Mouse (Mus musculus) hindbrain, embryonic 14.5 days (tissue): ENCODE data around the gene Mrps6. TPM values are rescaled to one million over a fixed set of nuclear protein-coding genes. Genes with fewer than 3 reads are reported as not detected.
A peak's percentile ranks its signal among the peaks of the same experiment; 100 is the strongest.

Experiments used
- ATAC-seq: fragments of 200-750 bp; cut with Nextera tagmentation; 2 replicates; pipeline ENCODE4 v1.8.0; 2017; ENCODE audit warnings: moderate number of reproducible peaks, mild to moderate bottlenecking, moderate TSS enrichment, moderate library complexity; ENCODE audit not compliant: low FRiP score
- DNase-seq: peaks from one replicate; pipeline ENCODE4 v3.0.0-alpha.2; 2015; ENCODE audit warnings: low spot score
- H3K27ac ChIP-seq: fragments of 300-500 bp; sonication (generic); 2 replicates; pipeline ENCODE4 v1.5.1; 2014; ENCODE audit warnings: mild to moderate bottlenecking, moderate library complexity
- H3K27me3 ChIP-seq: fragments of 300-500 bp; sonication (generic); 2 replicates; pipeline ENCODE4 v1.6.1; 2014; ENCODE audit warnings: mild to moderate bottlenecking, low read length, mixed read lengths; ENCODE audit not compliant: control insufficient read depth, insufficient read depth
- H3K36me3 ChIP-seq: fragments of 300-500 bp; sonication (generic); replicated peaks from 2 replicates; pipeline ENCODE4 v1.6.1; 2014; ENCODE audit not compliant: control insufficient read depth, insufficient read depth
- H3K4me1 ChIP-seq: fragments of 300-500 bp; sonication (generic); replicated peaks from 2 replicates; pipeline ENCODE4 v1.6.1; 2014; ENCODE audit warnings: antibody characterized with exemption, low read length, mixed read lengths; ENCODE audit not compliant: control insufficient read depth, insufficient read depth
- H3K4me2 ChIP-seq: fragments of 300-500 bp; sonication (generic); replicated peaks from 2 replicates; pipeline ENCODE4 v1.6.1; 2014; ENCODE audit warnings: mild to moderate bottlenecking, moderate library complexity
- H3K4me3 ChIP-seq: fragments of 300-500 bp; sonication (generic); replicated peaks from 2 replicates; pipeline ENCODE4 v1.5.1; 2014; ENCODE audit warnings: mild to moderate bottlenecking, low read length
- H3K9ac ChIP-seq: fragments of 300-500 bp; sonication (generic); 2 replicates; pipeline ENCODE4 v1.6.1; 2014
- H3K9me3 ChIP-seq: fragments of 300-500 bp; sonication (generic); 2 replicates; pipeline ENCODE4 v1.6.1; 2016; ENCODE audit warnings: low read length; ENCODE audit not compliant: control insufficient read depth
- WGBS: fragments of 180-500 bp; shearing (Covaris S2); extraction: QIAGEN DNeasy Blood & Tissue Kit; methylation state at CpG from one replicate; pipeline ENCODE4 v1.1.7; 2014; 5-methylcytosine and 5-hydroxymethylcytosine counted together
- polyA plus RNA-seq: library from polyadenylated mRNA; unstranded; fragments of >200 nt; fragmentation: Nextera tagmentation; extraction: Ambion mirVana; gene quantifications from 2 replicates; pipeline ENCODE4 v1.2.1, GENCODE M21; 2014

Mrps6 gene
- polyA plus RNA-seq, 1 experiment from 2014 or later = 222 TPM

DNA sequence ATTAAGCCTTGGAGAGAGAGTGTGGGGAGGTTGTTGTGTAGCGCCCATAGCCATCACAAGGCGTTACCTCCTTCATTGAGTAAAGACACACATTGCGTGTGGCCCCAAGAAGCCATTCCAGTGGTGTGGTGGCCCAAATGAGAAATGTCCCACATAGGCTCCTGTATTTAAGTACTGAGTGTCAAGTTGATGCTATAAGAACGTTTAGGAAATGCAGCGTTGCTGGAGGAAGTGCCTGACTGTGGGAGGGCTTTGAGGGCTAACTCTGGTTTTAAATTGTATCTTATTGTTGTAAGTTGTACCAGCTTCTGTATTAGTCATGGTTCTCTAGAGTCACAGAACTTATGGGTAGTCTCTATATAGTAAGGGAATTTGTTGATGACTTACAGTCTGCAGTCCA lies 49.3 kb downstream of the Mrps6 start:
- H3K4me1 ChIP-seq = no peaks in the 10 kb centered on the region
- H3K27me3 ChIP-seq = no peaks in the 10 kb centered on the region
- 95% methylated on average over 5 of the region's 5 CpGs for WGBS
- DNase-seq = no peak
- no peak overlapping the region for H3K4me3 ChIP-seq
- H3K36me3 ChIP-seq = peaks cover 5% of the 10 kb centered on the region; the same call in 1 of the 2 replicates
- no peak overlapping the region for H3K9ac ChIP-seq
- no peak for ATAC-seq
- no peak overlapping the region for H3K4me2 ChIP-seq
- no peaks in the 10 kb centered on the region for H3K9me3 ChIP-seq
- no peak overlapping the region for H3K27ac ChIP-seq

DNA sequence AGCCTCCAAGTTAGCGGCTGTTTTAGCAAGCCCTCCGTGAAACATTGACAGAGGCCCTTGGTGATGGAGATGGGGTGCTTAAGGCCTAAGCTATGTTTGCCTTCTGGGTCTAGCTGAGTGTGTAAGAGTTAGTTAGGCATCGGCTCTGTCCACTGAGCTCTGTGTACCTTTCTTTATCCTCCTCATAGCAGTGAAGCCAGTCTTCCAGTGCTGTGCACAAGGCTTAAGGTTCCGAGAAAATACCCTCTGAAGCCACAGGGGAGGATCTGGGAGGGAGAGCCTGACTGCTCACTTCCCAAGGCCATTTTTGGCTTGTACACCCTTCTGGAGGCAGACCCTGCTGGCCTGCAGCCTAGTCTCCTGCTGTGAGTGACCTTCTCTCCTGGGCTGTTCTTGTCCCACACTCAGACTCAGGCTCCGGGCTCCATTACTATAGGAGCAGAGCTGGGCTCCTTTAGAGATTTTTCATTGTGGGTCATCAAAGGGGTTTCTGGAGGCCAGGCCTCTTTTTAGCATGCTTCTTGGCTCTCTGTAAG lies 56.7 kb downstream of the Mrps6 start:
- H3K9me3 ChIP-seq = no peaks in the 10 kb centered on the region
- peaks cover 11% of the 10 kb centered on the region for H3K36me3 ChIP-seq
- no peak overlapping the region for H3K4me2 ChIP-seq
- H3K27ac ChIP-seq = peak overlapping the region; percentile 74
- WGBS = 62% methylated on average over 5 of the region's 5 CpGs
- no peak overlapping the region for H3K9ac ChIP-seq
- no peaks in the 10 kb centered on the region for H3K27me3 ChIP-seq
- peaks cover 36% of the 10 kb centered on the region for H3K4me1 ChIP-seq
- no peak overlapping the region for H3K4me3 ChIP-seq
- ATAC-seq (no peak), DNase-seq (no peak)

DNA sequence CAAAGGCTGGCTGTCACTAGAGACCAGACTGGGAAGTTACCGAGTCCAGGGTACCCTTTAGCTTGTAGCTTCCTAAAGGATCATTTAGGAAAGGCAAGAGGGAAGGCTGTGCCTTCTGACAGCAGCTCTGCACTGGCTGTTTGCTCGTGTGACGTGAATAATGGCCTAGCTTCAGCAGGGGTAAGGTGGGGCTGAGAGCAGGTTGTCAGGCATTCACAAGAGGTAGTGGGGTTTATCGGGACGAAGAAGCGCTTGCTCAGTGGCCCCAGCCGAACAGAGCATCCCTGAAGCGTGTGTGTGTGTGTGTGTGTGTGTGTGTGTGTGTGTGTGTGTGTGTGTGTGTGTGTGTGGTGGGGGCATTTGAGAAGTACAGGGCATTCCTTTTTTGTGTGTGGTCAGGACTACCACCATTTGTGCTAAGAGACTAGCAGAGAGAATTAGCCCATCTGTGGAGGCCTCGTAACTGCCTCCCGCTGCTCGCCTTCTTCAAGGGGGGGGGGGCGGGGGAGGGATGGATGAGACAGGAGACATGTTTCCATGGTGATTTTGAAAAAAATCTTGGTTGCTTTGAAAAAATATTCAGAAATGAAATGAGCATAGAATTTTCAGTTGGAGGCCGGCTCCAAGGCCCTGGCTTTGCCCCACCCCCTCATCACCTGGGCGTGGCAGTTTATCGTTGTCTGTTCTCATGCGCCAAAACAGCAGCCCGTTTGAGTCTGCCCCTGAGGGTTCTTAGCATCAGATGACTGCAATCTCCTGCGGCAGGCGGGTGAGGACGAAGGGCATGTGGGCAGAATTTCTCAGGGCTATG lies 57.7 kb downstream of the Mrps6 start:
- peak overlapping the region; percentile 28 for H3K4me2 ChIP-seq
- peaks cover 11% of the 10 kb centered on the region for H3K36me3 ChIP-seq
- peak overlapping the region; percentile 74 for H3K27ac ChIP-seq
- peaks cover 36% of the 10 kb centered on the region for H3K4me1 ChIP-seq
- ATAC-seq (peak; percentile 64), DNase-seq (peak; percentile 65)
- H3K9me3 ChIP-seq = no peaks in the 10 kb centered on the region
- H3K4me3 ChIP-seq = no peak overlapping the region
- H3K9ac ChIP-seq = peak overlapping the region; percentile 25; the same call in 1 of the 2 replicates
- 20% methylated on average over 18 of the region's 20 CpGs for WGBS
- H3K27me3 ChIP-seq = no peaks in the 10 kb centered on the region

DNA sequence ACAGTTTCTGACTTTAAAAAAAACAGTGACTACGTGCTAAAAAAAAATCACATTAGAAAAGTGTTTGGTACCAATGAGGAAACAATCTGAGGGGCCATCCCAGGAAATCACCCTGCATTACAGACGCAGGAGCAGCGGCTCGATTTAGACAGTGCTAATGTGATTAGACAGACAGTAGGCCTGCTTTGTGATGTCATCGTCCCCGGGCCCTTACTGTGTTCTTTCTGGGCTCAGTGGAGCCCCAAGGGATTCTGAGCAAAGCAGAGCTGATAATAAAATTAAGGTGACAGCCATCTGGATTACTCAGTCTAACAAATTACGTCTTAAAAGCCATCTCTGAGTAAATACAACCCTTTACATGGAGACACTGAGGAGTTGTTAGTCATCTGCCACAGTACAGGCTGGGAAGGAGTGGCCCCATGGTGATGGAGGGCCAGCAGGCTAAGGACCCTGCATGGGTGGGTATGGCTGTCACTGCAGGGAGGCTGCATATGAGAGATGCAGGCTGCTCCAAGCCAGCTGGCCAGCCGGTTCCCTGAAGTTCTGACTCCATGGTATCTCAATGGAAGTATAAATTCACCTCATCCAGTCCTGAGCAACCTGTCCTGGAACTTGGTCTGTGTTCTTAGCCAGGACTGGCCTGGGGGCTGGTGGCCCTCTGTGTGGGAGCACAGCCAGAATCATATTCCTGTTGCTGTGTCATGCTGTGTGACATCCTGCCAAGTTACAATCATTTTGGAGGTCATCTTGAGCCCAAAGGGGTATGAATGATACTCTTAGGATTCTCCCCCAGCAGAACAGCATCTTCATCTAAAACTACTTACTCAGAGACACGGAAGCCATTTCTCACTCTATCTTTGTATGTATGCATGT lies 59.5 kb downstream of the Mrps6 start:
- Histone ChIP-seq H3K9me3 (no peaks in the 10 kb centered on the region), H3K27me3 (no peaks in the 10 kb centered on the region), H3K9ac (no peak overlapping the region), H3K4me1 (peaks cover 36% of the 10 kb centered on the region), H3K4me3 (no peak overlapping the region), H3K27ac (peak overlapping the region; percentile 74; the same call in 1 of the 2 replicates), H3K4me2 (no peak overlapping the region), H3K36me3 (peaks cover 5% of the 10 kb centered on the region; the same call in 1 of the 2 replicates)
- ATAC-seq (no peak), DNase-seq (no peak)
- 51% methylated on average over 9 of the region's 9 CpGs for WGBS

DNA sequence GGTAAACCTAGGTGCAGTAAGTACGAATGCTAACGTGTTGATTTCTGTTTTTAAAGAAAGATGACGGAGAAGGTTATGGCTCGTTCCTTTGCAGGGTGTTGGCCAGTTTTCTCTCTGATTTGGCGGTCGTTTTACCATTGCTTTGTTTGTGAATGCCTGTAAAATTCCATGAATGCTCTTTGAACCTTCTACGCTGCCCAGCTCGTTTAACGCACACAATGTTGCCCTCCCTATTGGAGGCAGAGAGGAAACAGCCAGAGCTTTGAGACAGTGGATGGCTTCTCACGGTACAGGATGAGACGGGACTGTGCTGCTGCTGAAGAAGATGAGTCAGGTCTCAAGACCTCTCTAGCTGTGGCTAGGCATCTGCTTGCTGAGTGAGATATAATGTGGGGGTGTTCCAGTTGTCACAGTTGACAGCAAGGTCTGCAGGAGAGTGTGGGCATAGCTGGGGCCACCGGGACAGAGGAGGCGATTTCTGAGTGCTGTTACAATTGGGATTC lies 61.0 kb downstream of the Mrps6 start:
- peaks cover 36% of the 10 kb centered on the region for H3K4me1 ChIP-seq
- H3K36me3 ChIP-seq = no peaks in the 10 kb centered on the region

GRCm38 (mm10) chr16:92120899-92121531 lies 62.9 kb downstream of the Mrps6 start:
- Histone ChIP-seq H3K36me3 (no peaks in the 10 kb centered on the region), H3K4me1 (peaks cover 18% of the 10 kb centered on the region), H3K4me2 (no peak overlapping the region), H3K4me3 (no peak overlapping the region), H3K27ac (0 out of 2 replicates have a peak overlapping the region, but pooled peaks have one; percentile 26), H3K27me3 (no peaks in the 10 kb centered on the region), H3K9me3 (peaks cover 7% of the 10 kb centered on the region; the same call in 1 of the 2 replicates), H3K9ac (no peak overlapping the region)
- ATAC-seq (no peak), DNase-seq (no peak)
- 73% methylated on average over 17 of the region's 17 CpGs for WGBS

More for the DNA sequence above, 61.0 kb downstream of the Mrps6 start:
- 54% methylated on average over 13 of the region's 13 CpGs for WGBS
- H3K9ac ChIP-seq = no peak overlapping the region
- H3K27ac ChIP-seq = no peak overlapping the region; the same call in 1 of the 2 replicates
- H3K4me2 ChIP-seq = no peak overlapping the region
- no peak overlapping the region for H3K4me3 ChIP-seq
- no peaks in the 10 kb centered on the region for H3K9me3 ChIP-seq
- DNase-seq (no peak), ATAC-seq (no peak)
- H3K27me3 ChIP-seq = no peaks in the 10 kb centered on the region

GRCm38 (mm10) chr16:92127226-92127625 lies 69.2 kb downstream of the Mrps6 start:
- 67% methylated on average over 4 of the region's 4 CpGs for WGBS
- H3K9me3 ChIP-seq = peaks cover 7% of the 10 kb centered on the region; the same call in 1 of the 2 replicates
- ATAC-seq = no peak
- H3K4me2 ChIP-seq = no peak overlapping the region
- H3K27ac ChIP-seq = no peak overlapping the region
- no peak for DNase-seq
- no peaks in the 10 kb centered on the region for H3K4me1 ChIP-seq
- H3K9ac ChIP-seq = no peak overlapping the region
- H3K27me3 ChIP-seq = no peaks in the 10 kb centered on the region
- no peaks in the 10 kb centered on the region for H3K36me3 ChIP-seq
- H3K4me3 ChIP-seq = no peak overlapping the region

- Histone ChIP-seq H3K36me3 (no peaks in the 10 kb centered on the region), H3K4me1 (no peaks in the 10 kb centered on the region), H3K9me3 (peaks cover 7% of the 10 kb centered on the region; the same call in 1 of the 2 replicates), H3K9ac (no peak overlapping the region), H3K27me3 (no peaks in the 10 kb centered on the region), H3K4me3 (no peak overlapping the region), H3K4me2 (no peak overlapping the region), H3K27ac (no peak overlapping the region)
- WGBS = 85% methylated on average over 5 of the region's 5 CpGs
- DNase-seq (no peak), ATAC-seq (no peak)
These were observed 69.6 kb downstream of the Mrps6 start for GRCm38 (mm10) chr16:92127666-92128065.
